Mouse (Mus musculus): ENCODE measurements around the gene Peg3. TPM values are rescaled to one million over a fixed set of nuclear protein-coding genes. Genes with fewer than 3 reads are reported as not detected.

The Peg3 gene
- total and polyA plus RNA-seq, 3 experiments: not detected

GRCm38 (mm10) chr7:6731930-6732329 is 1.7 kb upstream of the Peg3 start:
- TF ChIP-seq CHD1 (IDR thresholded peaks at IDR 0.05; ENCODE audit: low read depth, low read length) (no peak), USF2 (IDR thresholded peaks at IDR 0.05; ENCODE audit: borderline replicate concordance in 1 of 2, insufficient read depth in 1 of 2, low read depth in 1 of 2, low read length in 2 of 2) (no peak), POLR2AphosphoS2 (IDR thresholded peaks at IDR 0.05; ENCODE audit: low read length) (no peak), MEF2A (IDR thresholded peaks at IDR 0.05; ENCODE audit: extremely low read depth, insufficient replicate concordance, low read depth, low read length, poor library complexity, severe bottlenecking) (no peak), TAL1 (IDR thresholded peaks at IDR 0.05; ENCODE audit: low read length) (no peak)
- no peaks in the 10 kb centered on the region for H3K9me3 ChIP-seq (replicated peaks; ENCODE audit: insufficient read depth, low read length)
- no peaks in the 10 kb centered on the region for H3K4me1 ChIP-seq (ENCODE audit: control insufficient read depth in 1 of 2, insufficient read depth in 2 of 2, low read length in 2 of 2)
- DNase-seq (ENCODE audit: low read depth, low spot score): no peak
- no peaks in the 10 kb centered on the region for H3K27me3 ChIP-seq (ENCODE audit: control insufficient read depth in 1 of 2, insufficient read depth in 2 of 2, low read length in 2 of 2)
- H3K27ac ChIP-seq (ENCODE audit: control insufficient read depth, low read depth, low read length): no peak overlapping the region
- no peaks in the 10 kb centered on the region for H3K79me2 ChIP-seq (ENCODE audit: control insufficient read depth, insufficient read depth, low read length, poor library complexity)
- no peaks in the 10 kb centered on the region for H3K36me3 ChIP-seq (ENCODE audit: control insufficient read depth in 1 of 2, insufficient read depth in 2 of 2, low read length in 2 of 2)
- H3K9ac ChIP-seq (ENCODE audit: control insufficient read depth, low read depth, low read length, poor library complexity, severe bottlenecking): no peak overlapping the region
- H3K4me3 ChIP-seq (ENCODE audit: control insufficient read depth in 1 of 2, insufficient read depth in 1 of 2, low read depth in 2 of 2, low read length in 2 of 2): no peak overlapping the region

- Histone ChIP-seq H3K36me3 (ENCODE audit: control insufficient read depth in 1 of 2, insufficient read depth in 2 of 2, low read length in 2 of 2) (no peaks in the 10 kb centered on the region), H3K9me3 (replicated peaks; ENCODE audit: insufficient read depth, low read length) (no peaks in the 10 kb centered on the region), H3K27me3 (ENCODE audit: control insufficient read depth in 1 of 2, insufficient read depth in 2 of 2, low read length in 2 of 2) (no peaks in the 10 kb centered on the region), H3K79me2 (ENCODE audit: control insufficient read depth, insufficient read depth, low read length, poor library complexity) (no peaks in the 10 kb centered on the region), H3K4me3 (ENCODE audit: control insufficient read depth in 1 of 2, insufficient read depth in 1 of 2, low read depth in 2 of 2, low read length in 2 of 2) (no peak overlapping the region), H3K4me1 (ENCODE audit: control insufficient read depth in 1 of 2, insufficient read depth in 2 of 2, low read length in 2 of 2) (no peaks in the 10 kb centered on the region), H3K9ac (ENCODE audit: control insufficient read depth, low read depth, low read length, poor library complexity, severe bottlenecking) (no peak overlapping the region), H3K27ac (ENCODE audit: control insufficient read depth, low read depth, low read length) (no peak overlapping the region)
- TF ChIP-seq ZMIZ1 (IDR thresholded peaks at IDR 0.05; ENCODE audit: low read depth, low read length): no peak
- DNase-seq (ENCODE audit: low read depth, low spot score): no peak
Measured at GRCm38 (mm10) chr7:6731373-6731772, 1.1 kb upstream of the Peg3 start.

- H3K4me3 ChIP-seq (ENCODE audit: control insufficient read depth in 1 of 2, insufficient read depth in 1 of 2, low read depth in 2 of 2, low read length in 2 of 2): no peak overlapping the region
- no peaks in the 10 kb centered on the region for H3K79me2 ChIP-seq (ENCODE audit: control insufficient read depth, insufficient read depth, low read length, poor library complexity)
- H3K9ac ChIP-seq (ENCODE audit: control insufficient read depth, low read depth, low read length, poor library complexity, severe bottlenecking): no peak overlapping the region
- no peak for DNase-seq (ENCODE audit: low read depth, low spot score)
- no peaks in the 10 kb centered on the region for H3K4me1 ChIP-seq (ENCODE audit: control insufficient read depth in 1 of 2, insufficient read depth in 2 of 2, low read length in 2 of 2)
- no peak overlapping the region for H3K27ac ChIP-seq (ENCODE audit: control insufficient read depth, low read depth, low read length)
- TF ChIP-seq TBP (IDR thresholded peaks at IDR 0.05; ENCODE audit: low read depth, low read length) (no peak), CHD2 (IDR thresholded peaks at IDR 0.05; ENCODE audit: low read length) (no peak), ETS1 (IDR thresholded peaks at IDR 0.05; ENCODE audit: low read depth, low read length) (no peak), TCF12 (IDR thresholded peaks at IDR 0.05; ENCODE audit: low read depth, low read length) (no peak), MAX (IDR thresholded peaks at IDR 0.05; ENCODE audit: low read length) (no peak), POLR2AphosphoS5 (IDR thresholded peaks at IDR 0.05; ENCODE audit: borderline replicate concordance, low read depth, low read length) (no peak), MEF2A (IDR thresholded peaks at IDR 0.05; ENCODE audit: extremely low read depth, insufficient replicate concordance, low read depth, low read length, poor library complexity, severe bottlenecking) (no peak)
- H3K9me3 ChIP-seq (replicated peaks; ENCODE audit: insufficient read depth, low read length): no peaks in the 10 kb centered on the region
- H3K27me3 ChIP-seq (ENCODE audit: control insufficient read depth in 1 of 2, insufficient read depth in 2 of 2, low read length in 2 of 2): no peaks in the 10 kb centered on the region
- no peaks in the 10 kb centered on the region for H3K36me3 ChIP-seq (ENCODE audit: control insufficient read depth in 1 of 2, insufficient read depth in 2 of 2, low read length in 2 of 2)
Measured at GRCm38 (mm10) chr7:6730801-6731200, 570 bp upstream of the Peg3 start.

All from MEL (cell line).